Mouse (Mus musculus) cerebellum, adult 2 months (tissue): ENCODE measurements around the gene 3110040M04Rik.

ENCODE experiments used
- CTCF ChIP-seq: fragments of 200-500 bp; IDR thresholded peaks from 2 replicates; pipeline ENCODE4 v1.5.1; 2011; ENCODE audit warnings: low read depth, mild to moderate bottlenecking, control low read depth, low read length, moderate library complexity, borderline replicate concordance; ENCODE audit not compliant: insufficient read depth
- POLR2A ChIP-seq: fragments of 200-500 bp; IDR thresholded peaks from 2 replicates; pipeline ENCODE4 v1.6.1; 2011; ENCODE audit warnings: low read length, control low read depth, borderline replicate concordance; ENCODE audit not compliant: insufficient read depth

- TF ChIP-seq CTCF (no peak), POLR2A (no peak)
Observed at GRCm38 (mm10) chr1:151244013-151244412, 40.1 kb downstream of the 3110040M04Rik start.
